26 mouse cellular contexts compared by ENCODE assay signal in the genomic region with DNA sequence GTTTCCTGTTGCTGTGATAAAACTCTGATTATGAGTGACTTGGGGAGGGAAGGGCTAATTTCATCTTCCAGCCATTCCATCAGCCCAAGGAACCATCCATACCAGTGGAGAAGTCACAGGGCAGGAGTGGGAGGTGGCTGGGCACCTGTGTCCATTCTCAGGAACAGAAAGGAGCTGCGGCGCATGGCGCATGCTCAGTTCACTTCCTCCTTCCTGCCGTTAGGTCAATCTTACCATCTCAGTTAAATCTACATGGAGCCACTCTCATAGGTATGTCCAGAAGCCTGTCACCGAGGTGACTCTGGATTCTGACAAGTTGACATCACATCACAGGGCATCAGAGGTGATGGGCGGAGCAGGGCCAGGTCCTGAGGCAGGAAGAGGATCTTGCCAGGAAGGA. TPM values are rescaled to one million over a fixed set of nuclear protein-coding genes. Genes with fewer than 3 reads are reported as not detected.
"Had no signal": no experiment of that assay in that cellular context is flagged by ENCODE, and none has a peak within 500 bp of the region (broad histone marks: within the 10 kb centered on the region; RNA-seq: fewer than 3 reads in every experiment).

No protein-coding gene starts in this region.

- H3K27ac ChIP-seq: midbrain, embryonic 10.5 days; midbrain, embryonic 12.5 days; neural tube, embryonic 13.5 days; neural tube, embryonic 15.5 days had no signal

- H3K4me3 ChIP-seq: midbrain, embryonic 10.5 days; midbrain, embryonic 12.5 days; myocyte; neural tube, embryonic 13.5 days; neural tube, embryonic 15.5 days had no signal

- H3K36me3 ChIP-seq: midbrain, embryonic 10.5 days; midbrain, embryonic 12.5 days; neural tube, embryonic 13.5 days; neural tube, embryonic 15.5 days had no signal

- H3K27me3 ChIP-seq: neural tube, embryonic 15.5 days had no signal

- ATAC-seq: midbrain, embryonic 16.5 days had no signal

- DNase-seq: lung, adult 18-20 months; lung, embryonic 14.5 days; lung, postnatal 10 days; lung, postnatal 4 days; midbrain, embryonic 14.5 days; retina, postnatal 1 day; right cerebral cortex, adult 18-20 months; right cerebral cortex, postnatal 25 days; right cerebral cortex, postnatal 4 days; spleen, adult 18-20 months; thymus, adult 2 months; thymus, postnatal 25 days; thymus, postnatal 4 days had no signal

- H3K4me1 ChIP-seq: midbrain, embryonic 10.5 days; midbrain, embryonic 12.5 days; neural tube, embryonic 13.5 days; neural tube, embryonic 15.5 days had no signal

- H3K9ac ChIP-seq: lung, embryonic 14.5 days; midbrain, embryonic 12.5 days; neural tube, embryonic 13.5 days; neural tube, embryonic 15.5 days had no signal

- H3K9me3 ChIP-seq: midbrain, embryonic 12.5 days; neural tube, embryonic 15.5 days had no signal

RNA-seq across cellular contexts. Expression of a gene that starts 6.7 kb away (rescaled TPM):
- total RNA-seq: megakaryocyte, adult 5-6 weeks; megakaryocyte-erythroid progenitor cell, adult 5-6 weeks had no signal
- polyA plus RNA-seq: liver, embryonic 16.5 days; lung, embryonic 14.5 days; midbrain, embryonic 10.5 days; midbrain, embryonic 12.5 days; midbrain, embryonic 14.5 days; midbrain, embryonic 16.5 days; myocyte; neural tube, embryonic 11.5 days; neural tube, embryonic 13.5 days; stomach, embryonic 14.5 days; urinary bladder, adult 2 months had no signal

RNA-seq across cellular contexts. Expression of a gene that starts 21.9 kb away (rescaled TPM):
- total RNA-seq: megakaryocyte, adult 5-6 weeks; megakaryocyte-erythroid progenitor cell, adult 5-6 weeks had no signal
- polyA plus RNA-seq: liver, embryonic 16.5 days; lung, embryonic 14.5 days; lung, embryonic 16.5 days; midbrain, embryonic 12.5 days; midbrain, embryonic 14.5 days; neural tube, embryonic 11.5 days had no signal
